Mouse (Mus musculus) right cerebral cortex, postnatal 4 days (tissue): ENCODE data around the gene Tmem135.

ENCODE experiments used
- DNase-seq: peaks from one replicate; pipeline ENCODE4 v3.0.0-alpha.2; 2022

Tmem135 gene

GRCm38 (mm10) chr7:89404081-89404733 is at the start of gene Tmem135, which contains the start of gene Fzd4:
Gene Tmem135 (minus strand): TSS chr7:89404222.
Gene Fzd4 (plus strand): TSS chr7:89404355.
- DNase-seq, result peak; percentile 90

GRCm38 (mm10) chr7:89450312-89450711 is 46.3 kb upstream of the Tmem135 start:
- DNase-seq, result no peak

- DNase-seq, result no peak
Observed at GRCm38 (mm10) chr7:89445137-89445536, 41.1 kb upstream of the Tmem135 start.

- DNase-seq, result no peak
Observed at GRCm38 (mm10) chr7:89442242-89442641, 38.2 kb upstream of the Tmem135 start.

- DNase-seq, result no peak
Observed at GRCm38 (mm10) chr7:89441291-89441690, 37.3 kb upstream of the Tmem135 start.

GRCm38 (mm10) chr7:89437589-89437988 is 33.6 kb upstream of the Tmem135 start:
- DNase-seq, result no peak

- no peak for DNase-seq
Observed at GRCm38 (mm10) chr7:89436404-89436803, 32.4 kb upstream of the Tmem135 start.

GRCm38 (mm10) chr7:89433893-89434616 is 30.0 kb upstream of the Tmem135 start:
- DNase-seq, result no peak

- DNase-seq, result peak; percentile 82
Observed at GRCm38 (mm10) chr7:89433193-89433892, 29.3 kb upstream of the Tmem135 start.

GRCm38 (mm10) chr7:89431185-89431584 is 27.2 kb upstream of the Tmem135 start:
- no peak for DNase-seq

GRCm38 (mm10) chr7:89429326-89429725 is 25.3 kb upstream of the Tmem135 start:
- DNase-seq, result no peak

- no peak for DNase-seq
Observed at GRCm38 (mm10) chr7:89428804-89429203, 24.8 kb upstream of the Tmem135 start.

GRCm38 (mm10) chr7:89427101-89427500 is 23.1 kb upstream of the Tmem135 start:
- DNase-seq, result no peak

- DNase-seq, result no peak
Observed at GRCm38 (mm10) chr7:89425803-89426725, 22.0 kb upstream of the Tmem135 start.

GRCm38 (mm10) chr7:89424659-89425058 is 20.6 kb upstream of the Tmem135 start:
- no peak for DNase-seq

GRCm38 (mm10) chr7:89423688-89424255 is 19.8 kb upstream of the Tmem135 start:
- DNase-seq, result no peak

GRCm38 (mm10) chr7:89423194-89423593 is 19.2 kb upstream of the Tmem135 start:
- no peak for DNase-seq

- no peak for DNase-seq
Observed at GRCm38 (mm10) chr7:89422650-89423049, 18.6 kb upstream of the Tmem135 start.

GRCm38 (mm10) chr7:89421294-89421693 is 17.3 kb upstream of the Tmem135 start:
- no peak for DNase-seq

- no peak for DNase-seq
Observed at GRCm38 (mm10) chr7:89418917-89419679, 15.1 kb upstream of the Tmem135 start.

- DNase-seq, result no peak
Observed at GRCm38 (mm10) chr7:89418127-89418653, 14.2 kb upstream of the Tmem135 start.
